Mouse (Mus musculus) heart, embryonic 13.5 days (tissue): ENCODE measurements around the gene Grin2b. TPM values are rescaled to one million over a fixed set of nuclear protein-coding genes. Genes with fewer than 3 reads are reported as not detected.

Source experiments
- ATAC-seq: fragments of 200-750 bp; cut with Nextera tagmentation; 2 replicates; pipeline ENCODE4 v1.8.0; 2017; ENCODE audit warnings: moderate TSS enrichment; ENCODE audit not compliant: insufficient number of reproducible peaks, low FRiP score, low TSS enrichment; ENCODE audit errors: extremely low read depth
- H3K27ac ChIP-seq: fragments of 300-500 bp; sonication (generic); replicated peaks from 2 replicates; pipeline ENCODE4 v1.5.1; 2015; ENCODE audit warnings: moderate library complexity, mild to moderate bottlenecking, inconsistent platforms
- H3K27me3 ChIP-seq: fragments of 300-500 bp; sonication (generic); replicated peaks from 2 replicates; pipeline ENCODE4 v1.6.1; 2015; ENCODE audit warnings: mild to moderate bottlenecking, inconsistent platforms
- H3K36me3 ChIP-seq: fragments of 300-500 bp; sonication (generic); 2 replicates; pipeline ENCODE4 v1.6.1; 2015; ENCODE audit warnings: mild to moderate bottlenecking, inconsistent platforms
- H3K4me1 ChIP-seq: fragments of 300-500 bp; sonication (generic); 2 replicates; pipeline ENCODE4 v1.6.1; 2015; ENCODE audit warnings: inconsistent platforms
- H3K4me2 ChIP-seq: fragments of 300-500 bp; sonication (generic); 2 replicates; pipeline ENCODE4 v1.6.1; 2015; ENCODE audit warnings: inconsistent platforms, mild to moderate bottlenecking, moderate library complexity
- H3K4me3 ChIP-seq: fragments of 300-500 bp; sonication (generic); 2 replicates; pipeline ENCODE4 v1.5.1; 2015; ENCODE audit warnings: moderate library complexity, mild to moderate bottlenecking, inconsistent platforms
- H3K9ac ChIP-seq: fragments of 300-500 bp; sonication (generic); 2 replicates; pipeline ENCODE4 v1.6.1; 2015; ENCODE audit warnings: inconsistent platforms, mild to moderate bottlenecking, moderate library complexity
- H3K9me3 ChIP-seq: fragments of 300-500 bp; sonication (generic); 2 replicates; pipeline ENCODE4 v1.6.1; 2016; ENCODE audit warnings: inconsistent platforms
- WGBS: fragments of 180-500 bp; shearing (Covaris S2); methylation state at CpG from one replicate; pipeline ENCODE4 v1.1.7; 2015; ENCODE audit warnings: mixed read lengths; 5-methylcytosine and 5-hydroxymethylcytosine counted together
- polyA plus RNA-seq: library from polyadenylated mRNA; unstranded; fragments of >200 nt; fragmentation: Nextera tagmentation; extraction: Ambion mirVana; gene quantifications from 2 replicates; pipeline ENCODE4 v1.2.1, GENCODE M21; 2015

Gene Grin2b
- polyA plus RNA-seq, 1 experiment from 2014 or later: 0.05 TPM

GRCm38 (mm10) chr6:135994691-135995090, 178.6 kb downstream of the Grin2b start:
- Histone ChIP-seq H3K36me3 (no peaks in the 10 kb centered on the region), H3K9me3 (peaks cover 6% of the 10 kb centered on the region; the same call in 1 of the 2 replicates), H3K4me1 (no peaks in the 10 kb centered on the region), H3K4me3 (no peak overlapping the region), H3K27ac (no peak overlapping the region), H3K4me2 (no peak overlapping the region), H3K9ac (no peak overlapping the region), H3K27me3 (no peaks in the 10 kb centered on the region)
- WGBS: 65% methylated on average over 7 of the region's 7 CpGs
- ATAC-seq: no peak

- Histone ChIP-seq H3K4me3 (no peak overlapping the region), H3K9ac (no peak overlapping the region), H3K27me3 (no peaks in the 10 kb centered on the region), H3K36me3 (no peaks in the 10 kb centered on the region), H3K4me2 (no peak overlapping the region), H3K27ac (no peak overlapping the region), H3K9me3 (peaks cover 6% of the 10 kb centered on the region; the same call in 1 of the 2 replicates), H3K4me1 (no peaks in the 10 kb centered on the region)
- WGBS: 84% methylated on average over 3 of the region's 3 CpGs
- no peak for ATAC-seq
These were observed 179.4 kb downstream of the Grin2b start for GRCm38 (mm10) chr6:135993897-135994296.

GRCm38 (mm10) chr6:135993378-135993777, 179.9 kb downstream of the Grin2b start:
- 84% methylated on average over 11 of the region's 11 CpGs for WGBS
- ATAC-seq: no peak
- H3K9ac ChIP-seq: no peak overlapping the region
- H3K27ac ChIP-seq: no peak overlapping the region
- no peaks in the 10 kb centered on the region for H3K36me3 ChIP-seq
- no peak overlapping the region for H3K4me2 ChIP-seq
- H3K4me3 ChIP-seq: no peak overlapping the region
- peaks cover 6% of the 10 kb centered on the region; the same call in 1 of the 2 replicates for H3K9me3 ChIP-seq
- no peaks in the 10 kb centered on the region for H3K27me3 ChIP-seq
- H3K4me1 ChIP-seq: no peaks in the 10 kb centered on the region

DNA sequence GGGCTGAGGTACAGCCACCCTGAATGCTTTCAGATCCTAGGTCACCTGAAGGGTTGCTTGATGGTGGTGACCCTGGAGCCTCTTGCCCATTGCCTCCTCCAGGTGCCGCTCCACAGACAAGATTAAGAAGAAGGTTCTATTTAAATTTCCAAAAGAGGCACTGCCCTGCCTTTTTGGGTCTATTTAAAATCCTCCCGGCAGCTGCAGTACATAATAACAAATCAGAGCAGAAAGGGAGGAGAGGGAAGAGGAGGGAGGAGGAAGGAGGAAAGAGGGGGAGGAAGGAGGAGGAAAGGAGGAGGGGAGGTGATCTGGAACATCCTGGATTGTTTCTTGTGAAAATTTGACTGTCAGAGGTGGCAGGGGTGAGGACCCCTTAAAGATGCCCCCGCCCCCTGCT, 197.2 kb downstream of the Grin2b start:
- no peak overlapping the region for H3K4me3 ChIP-seq
- H3K9ac ChIP-seq: no peak overlapping the region
- ATAC-seq: no peak
- H3K27ac ChIP-seq: no peak overlapping the region
- H3K36me3 ChIP-seq: no peaks in the 10 kb centered on the region
- H3K4me1 ChIP-seq: peaks cover 7% of the 10 kb centered on the region; the same call in 1 of the 2 replicates
- no peaks in the 10 kb centered on the region for H3K9me3 ChIP-seq
- WGBS: 60% methylated on average over 3 of the region's 3 CpGs
- H3K27me3 ChIP-seq: no peaks in the 10 kb centered on the region
- no peak overlapping the region for H3K4me2 ChIP-seq

DNA sequence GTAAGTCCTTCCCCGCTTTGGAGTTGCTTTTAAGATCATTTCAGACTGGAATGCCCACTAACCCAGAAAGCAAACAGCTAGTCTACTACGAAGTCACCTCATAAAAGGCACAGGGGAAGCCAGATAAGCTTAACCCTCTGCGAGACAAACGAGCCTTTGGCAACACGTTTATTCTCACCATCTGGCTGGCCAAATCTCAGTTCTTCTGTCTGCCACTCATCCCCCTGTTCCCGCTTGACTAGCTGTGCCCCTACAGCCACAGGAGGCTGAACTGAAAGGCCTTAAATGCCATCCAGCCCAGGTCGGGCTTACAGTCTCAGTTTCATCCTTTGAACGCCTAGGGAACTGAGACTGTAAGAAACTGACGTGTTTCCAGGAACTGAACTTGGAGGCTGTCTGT, 200.8 kb downstream of the Grin2b start:
- no peak for ATAC-seq
- Histone ChIP-seq H3K36me3 (no peaks in the 10 kb centered on the region), H3K27ac (no peak overlapping the region), H3K4me2 (no peak overlapping the region), H3K4me1 (no peaks in the 10 kb centered on the region), H3K9ac (no peak overlapping the region), H3K4me3 (no peak overlapping the region), H3K27me3 (no peaks in the 10 kb centered on the region), H3K9me3 (no peaks in the 10 kb centered on the region)
- WGBS: 51% methylated on average over 9 of the region's 9 CpGs

DNA sequence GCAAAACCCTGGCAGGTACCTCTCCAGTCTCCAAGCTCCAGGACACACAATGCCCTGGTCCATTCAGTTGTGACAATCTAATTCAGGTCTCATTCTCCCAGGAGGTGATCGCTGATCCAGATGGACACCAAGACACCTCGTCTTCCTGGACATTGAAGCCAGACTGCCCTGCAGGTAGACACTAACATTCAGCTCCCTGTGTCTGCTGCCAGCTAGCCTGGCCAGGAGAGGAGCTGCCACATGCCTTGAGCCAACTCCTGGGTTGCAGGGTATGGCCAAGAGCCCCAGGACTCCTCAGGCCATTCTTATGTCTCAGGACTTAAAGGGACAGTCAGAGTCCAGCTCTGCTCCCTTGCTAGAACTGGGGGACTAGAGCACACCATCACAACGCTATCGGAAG, 201.8 kb downstream of the Grin2b start:
- no peak overlapping the region for H3K4me3 ChIP-seq
- no peak overlapping the region for H3K4me2 ChIP-seq
- H3K9ac ChIP-seq: no peak overlapping the region
- ATAC-seq: no peak
- no peaks in the 10 kb centered on the region for H3K9me3 ChIP-seq
- no peak overlapping the region for H3K27ac ChIP-seq
- H3K4me1 ChIP-seq: no peaks in the 10 kb centered on the region
- 91% methylated on average over 4 of the region's 4 CpGs for WGBS
- no peaks in the 10 kb centered on the region for H3K27me3 ChIP-seq
- H3K36me3 ChIP-seq: no peaks in the 10 kb centered on the region

GRCm38 (mm10) chr6:135970716-135971318, 202.5 kb downstream of the Grin2b start:
- Histone ChIP-seq H3K36me3 (no peaks in the 10 kb centered on the region), H3K27me3 (no peaks in the 10 kb centered on the region), H3K9ac (no peak overlapping the region), H3K9me3 (no peaks in the 10 kb centered on the region), H3K4me1 (no peaks in the 10 kb centered on the region), H3K4me2 (no peak overlapping the region), H3K27ac (no peak overlapping the region), H3K4me3 (no peak overlapping the region)
- 69% methylated on average over 3 of the region's 3 CpGs for WGBS
- ATAC-seq: no peak

DNA sequence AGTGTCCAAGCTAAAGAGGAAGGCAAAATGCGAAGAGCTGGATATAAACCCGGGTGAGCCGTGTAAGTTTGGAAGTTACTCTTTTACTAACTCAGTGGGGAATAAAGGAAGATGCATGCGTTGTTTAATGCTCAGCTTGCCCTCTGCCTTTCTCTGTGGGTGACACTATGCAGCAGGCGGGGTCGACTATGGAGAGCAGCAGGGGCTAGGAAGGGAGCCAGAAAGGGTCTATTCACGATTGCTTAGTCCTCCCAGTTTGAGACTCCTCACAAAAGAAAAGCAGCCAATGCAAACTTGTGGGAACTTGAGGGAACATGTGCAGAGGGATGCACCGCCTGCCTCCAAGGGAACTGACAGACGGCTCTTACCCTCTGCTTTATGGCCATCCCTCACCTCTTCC, 211.5 kb downstream of the Grin2b start:
- no peak overlapping the region for H3K4me2 ChIP-seq
- no peak for ATAC-seq
- no peaks in the 10 kb centered on the region for H3K4me1 ChIP-seq
- H3K9me3 ChIP-seq: no peaks in the 10 kb centered on the region; the same call in 1 of the 2 replicates
- no peak overlapping the region for H3K27ac ChIP-seq
- H3K4me3 ChIP-seq: no peak overlapping the region
- WGBS: 60% methylated on average over 9 of the region's 9 CpGs
- no peaks in the 10 kb centered on the region for H3K36me3 ChIP-seq
- H3K9ac ChIP-seq: no peak overlapping the region
- H3K27me3 ChIP-seq: no peaks in the 10 kb centered on the region

DNA sequence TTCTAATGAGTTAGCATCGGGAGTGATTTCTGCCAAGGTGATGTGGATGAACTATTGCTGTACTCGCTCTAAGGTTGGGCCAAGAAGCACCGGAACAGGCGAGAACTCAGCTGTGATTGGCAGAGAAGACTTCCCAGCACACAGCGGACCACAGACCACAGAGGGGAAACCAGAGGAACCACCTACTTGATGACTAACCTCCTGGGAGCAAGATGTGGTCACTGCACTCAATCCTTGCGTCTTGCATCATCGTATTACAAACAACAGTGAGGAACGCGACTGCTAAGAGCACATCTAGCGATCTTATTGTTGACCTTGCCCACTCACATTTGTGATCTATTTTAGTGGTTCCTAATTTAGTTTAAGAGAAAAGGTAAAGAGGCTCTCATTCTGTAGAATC, 213.7 kb downstream of the Grin2b start:
- no peak overlapping the region for H3K9ac ChIP-seq
- no peak overlapping the region for H3K4me3 ChIP-seq
- H3K9me3 ChIP-seq: no peaks in the 10 kb centered on the region; the same call in 1 of the 2 replicates
- 84% methylated on average over 10 of the region's 10 CpGs for WGBS
- H3K27me3 ChIP-seq: no peaks in the 10 kb centered on the region
- no peaks in the 10 kb centered on the region for H3K36me3 ChIP-seq
- ATAC-seq: no peak
- H3K4me1 ChIP-seq: no peaks in the 10 kb centered on the region
- H3K4me2 ChIP-seq: no peak overlapping the region
- no peak overlapping the region for H3K27ac ChIP-seq

GRCm38 (mm10) chr6:135951666-135952065, 221.6 kb downstream of the Grin2b start:
- Histone ChIP-seq H3K4me1 (no peaks in the 10 kb centered on the region), H3K9ac (no peak overlapping the region), H3K4me3 (no peak overlapping the region), H3K27me3 (no peaks in the 10 kb centered on the region), H3K36me3 (no peaks in the 10 kb centered on the region), H3K9me3 (no peaks in the 10 kb centered on the region), H3K4me2 (no peak overlapping the region), H3K27ac (no peak overlapping the region)
- whole genome bisulfite sequencing: 57% methylated on average over 5 of the region's 5 CpGs
- ATAC-seq: no peak

- WGBS: 66% methylated on average over 5 of the region's 5 CpGs
- no peaks in the 10 kb centered on the region for H3K9me3 ChIP-seq
- H3K4me1 ChIP-seq: no peaks in the 10 kb centered on the region
- H3K4me3 ChIP-seq: no peak overlapping the region
- H3K36me3 ChIP-seq: no peaks in the 10 kb centered on the region
- H3K4me2 ChIP-seq: no peak overlapping the region
- H3K27me3 ChIP-seq: no peaks in the 10 kb centered on the region
- H3K9ac ChIP-seq: no peak overlapping the region
- ATAC-seq: no peak
- H3K27ac ChIP-seq: no peak overlapping the region
These were observed 227.8 kb downstream of the Grin2b start for GRCm38 (mm10) chr6:135945511-135945910.

- Histone ChIP-seq H3K36me3 (no peaks in the 10 kb centered on the region), H3K4me1 (no peaks in the 10 kb centered on the region), H3K27me3 (no peaks in the 10 kb centered on the region), H3K4me2 (no peak overlapping the region), H3K9me3 (no peaks in the 10 kb centered on the region), H3K9ac (no peak overlapping the region), H3K27ac (no peak overlapping the region), H3K4me3 (no peak overlapping the region)
- WGBS: 83% methylated on average over 5 of the region's 5 CpGs
- no peak for ATAC-seq
These were observed 229.0 kb downstream of the Grin2b start for GRCm38 (mm10) chr6:135944358-135944757.
